Comparison of ENCODE assay signal across 26 mouse cellular contexts in the genomic region with DNA sequence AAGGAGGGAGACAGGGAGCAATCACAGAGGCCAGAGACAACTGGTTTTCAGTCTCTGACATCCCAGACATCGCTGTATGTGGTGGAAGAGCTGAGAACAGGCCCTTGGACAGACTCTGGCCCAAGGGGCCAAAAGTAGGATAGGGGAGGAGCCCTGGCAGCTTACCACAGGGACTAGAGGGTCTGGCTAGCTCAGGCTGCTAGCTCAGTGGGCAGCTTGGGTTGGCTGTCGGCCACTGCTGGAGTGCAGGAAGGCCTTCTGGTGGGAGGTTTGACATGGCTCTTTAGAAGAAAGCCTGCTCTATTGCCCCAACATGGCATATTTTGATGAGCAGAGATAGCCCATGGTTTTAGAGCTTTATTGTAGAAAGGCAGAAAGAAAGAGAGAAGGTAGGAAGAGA.
DNase-seq lines count a peak whose midpoint lies in the region; ATAC-seq lines count a peak whose summit lies in the region.
"Had no signal": no experiment of that assay in that cellular context is flagged by ENCODE, and none has a peak within 500 bp of the region (broad histone marks: within the 10 kb centered on the region; RNA-seq: fewer than 3 reads in every experiment).

No protein-coding gene starts in this region.

- 68% methylated on average over 2 of the region's 2 CpGs for WGBS in heart, embryonic 15.5 days
- 88% methylated on average over 2 of the region's 2 CpGs for WGBS in forebrain, embryonic 14.5 days

- H3K36me3 ChIP-seq in heart, embryonic 15.5 days, result no peaks in the 10 kb centered on the region
- no peaks in the 10 kb centered on the region for H3K36me3 ChIP-seq in forebrain, embryonic 14.5 days (ENCODE audit: control insufficient read depth, insufficient read depth, low read length)
- H3K36me3 ChIP-seq: embryonic facial prominence, embryonic 10.5 days; embryonic facial prominence, embryonic 13.5 days; forebrain, embryonic 12.5 days; heart, embryonic 12.5 days had no signal

- H3K9me3 ChIP-seq in heart, embryonic 15.5 days (replicated peaks), result no peaks in the 10 kb centered on the region
- H3K9me3 ChIP-seq in forebrain, embryonic 14.5 days (replicated peaks; ENCODE audit: control insufficient read depth, low read length), result no peaks in the 10 kb centered on the region
- H3K9me3 ChIP-seq: embryonic facial prominence, embryonic 10.5 days; embryonic facial prominence, embryonic 13.5 days; forebrain, embryonic 12.5 days; heart, embryonic 12.5 days had no signal

- DNase-seq in cerebellum, postnatal 25 days, result peak; percentile 8 to 31
- no peak for DNase-seq in cerebellum, postnatal 36 days
- no peak for DNase-seq in heart, postnatal 36 days
- DNase-seq in CD4-positive helper T cell, adult 2 months (ENCODE audit: low read depth, low spot score), result peak; percentile 3
- no peak for DNase-seq in forebrain, embryonic 14.5 days (ENCODE audit: low spot score)
- DNase-seq: adrenal gland, adult 8-10 months; adrenal gland, postnatal 25 days; cerebellum, adult 18-20 months; cerebellum, adult 9-10 months; embryo, embryonic 11 days; gastrocnemius, postnatal 14 days; heart, adult 18-20 months; heart, postnatal 4 days; kidney, adult 18-20 months had no signal

- no peak overlapping the region for H3K4me2 ChIP-seq in heart, embryonic 15.5 days
- H3K4me2 ChIP-seq in forebrain, embryonic 14.5 days (ENCODE audit: low read length), result no peak overlapping the region
- H3K4me2 ChIP-seq: embryonic facial prominence, embryonic 13.5 days; forebrain, embryonic 12.5 days; heart, embryonic 12.5 days; hindbrain, embryonic 14.5 days had no signal

- intact Hi-C loops in heart, postnatal 36 days (cut with DNase I), result no loop called here

- no peaks in the 10 kb centered on the region for H3K4me1 ChIP-seq in heart, embryonic 15.5 days (replicated peaks)
- H3K4me1 ChIP-seq in forebrain, embryonic 14.5 days (ENCODE audit: control insufficient read depth, insufficient read depth, low read length), result no peaks in the 10 kb centered on the region
- H3K4me1 ChIP-seq: embryonic facial prominence, embryonic 10.5 days; embryonic facial prominence, embryonic 13.5 days; forebrain, embryonic 12.5 days; heart, embryonic 12.5 days had no signal

- H3K27ac ChIP-seq in heart, embryonic 15.5 days, result no peak overlapping the region
- H3K27ac ChIP-seq in forebrain, embryonic 14.5 days (ENCODE audit: low read depth, low read length), result no peak overlapping the region
- H3K27ac ChIP-seq: embryonic facial prominence, embryonic 10.5 days; embryonic facial prominence, embryonic 13.5 days; forebrain, embryonic 12.5 days; hindbrain, embryonic 14.5 days; hindbrain, postnatal 0 days had no signal

- 0 out of 2 replicates have a peak, but pooled peaks have one; percentile 22 for ATAC-seq in heart, embryonic 15.5 days (replicated peaks; ENCODE audit: insufficient number of reproducible peaks, insufficient read depth, low FRiP score, low read depth)
- ATAC-seq in forebrain, embryonic 14.5 days, result no peak
- ATAC-seq: activated CD4-positive, CD25-positive, alpha-beta regulatory T cell, adult 4 months; forebrain, embryonic 16.5 days; hindbrain, postnatal 0 days; inflammation-experienced regulatory T-cells, adult 6 months; intestine, embryonic 16.5 days had no signal

- H3K4me3 ChIP-seq in heart, embryonic 15.5 days, result no peak overlapping the region
- no peak overlapping the region for H3K4me3 ChIP-seq in forebrain, embryonic 14.5 days (ENCODE audit: low read depth, low read length)
- H3K4me3 ChIP-seq: embryonic facial prominence, embryonic 10.5 days; embryonic facial prominence, embryonic 13.5 days; erythroblast, embryonic 14.5 days; forebrain, embryonic 12.5 days; heart, embryonic 12.5 days had no signal

- no peaks in the 10 kb centered on the region for H3K27me3 ChIP-seq in heart, embryonic 15.5 days
- H3K27me3 ChIP-seq in forebrain, embryonic 14.5 days (replicated peaks; ENCODE audit: control insufficient read depth, insufficient read depth, low read length), result no peaks in the 10 kb centered on the region
- H3K27me3 ChIP-seq: embryonic facial prominence, embryonic 13.5 days; forebrain, embryonic 12.5 days; heart, embryonic 12.5 days had no signal

- no peak overlapping the region for H3K9ac ChIP-seq in heart, embryonic 15.5 days
- no peak overlapping the region for H3K9ac ChIP-seq in forebrain, embryonic 14.5 days (ENCODE audit: low read length)
- H3K9ac ChIP-seq: embryonic facial prominence, embryonic 13.5 days; forebrain, embryonic 12.5 days; heart, embryonic 12.5 days; hindbrain, embryonic 14.5 days had no signal

Comparison
In these comparisons a context has a peak if more than half of its experiments do, and no peak if none do; other contexts are left out.
1. DNase-seq: peak in cerebellum, postnatal 25 days (2 of 2) and CD4-positive helper T cell, adult 2 months (single experiment); none in cerebellum, postnatal 36 days (0 of 2), heart, postnatal 36 days (0 of 2) and forebrain, embryonic 14.5 days (single experiment).